Mouse (Mus musculus): ENCODE measurements around the gene Vmn2r110. TPM values are rescaled to one million over a fixed set of nuclear protein-coding genes. Genes with fewer than 3 reads are reported as not detected.

Gene Vmn2r110
- not detected for polyA plus RNA-seq (2014; fragmentation: Illumina TruSeq; extraction: RNeasy Lipid Tissue Mini Kit (QIAGEN cat#74804); ENCODE audit: low read depth, low replicate concordance)

DNA sequence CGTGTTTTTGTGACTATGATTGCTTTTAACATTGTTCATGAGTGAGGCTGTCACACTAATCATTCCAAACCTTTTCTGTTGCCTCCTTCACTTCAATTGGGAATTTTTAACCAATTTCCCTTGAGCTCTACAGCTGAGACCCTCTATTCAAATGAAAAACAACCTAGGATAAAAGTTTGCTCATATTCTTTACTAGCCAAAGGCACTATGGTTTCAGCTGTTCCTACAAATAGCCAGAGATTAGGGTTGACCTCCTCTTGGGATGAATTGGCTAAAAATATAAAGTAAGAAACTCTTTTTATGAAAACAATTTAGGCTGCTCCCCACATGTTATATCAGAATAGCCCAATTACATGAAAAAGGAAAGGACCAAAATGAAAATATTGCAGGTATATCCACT is at the start of gene Vmn2r110:
Vmn2r110 (minus strand) TSS at position 101 of the 400 bp plus-strand sequence.

DNA sequence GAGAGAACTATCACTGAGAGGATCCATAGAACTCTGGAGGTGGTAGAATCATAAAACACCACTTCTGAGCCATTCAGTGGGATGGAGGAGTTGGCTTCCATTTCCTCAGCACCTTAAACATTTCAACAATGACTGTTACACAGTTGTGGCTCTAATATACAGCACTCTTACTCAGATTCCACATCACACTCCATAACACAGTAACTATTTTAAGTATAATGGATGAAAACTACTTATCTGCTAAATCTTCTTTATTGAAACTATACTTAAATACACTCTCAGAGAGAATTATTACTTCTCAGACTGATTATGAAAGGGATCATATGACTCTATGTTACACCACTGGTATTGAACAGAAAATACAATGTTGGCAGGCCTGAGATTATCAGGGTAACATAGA is 28.6 kb upstream of the Vmn2r110 start, which contains the start of gene Fpr-rs3:
Fpr-rs3 (minus strand) TSS at position 101 of the 400 bp plus-strand sequence.

DNA sequence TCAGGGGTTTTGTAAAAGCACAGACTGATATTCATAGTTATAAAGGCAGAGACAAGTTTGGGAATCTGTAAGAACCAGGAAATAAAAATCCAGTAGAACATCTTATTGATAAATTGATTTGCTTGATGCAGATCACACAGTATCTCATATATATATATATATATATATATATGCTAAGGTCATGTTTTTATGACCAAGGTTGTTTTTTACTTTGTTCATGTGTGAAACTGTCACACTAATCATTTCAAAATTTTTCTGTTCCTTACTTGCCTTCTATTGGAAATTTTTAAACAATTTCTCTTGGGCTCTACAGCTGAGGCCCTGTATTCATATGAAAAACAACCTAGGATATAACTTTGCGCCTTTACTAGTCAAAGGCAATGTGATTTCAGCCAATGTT is 31.6 kb downstream of the Vmn2r110 start, which contains the start of gene Vmn2r109:
Vmn2r109 (minus strand) TSS at position 101 of the 400 bp plus-strand sequence.

Other genes with a start within 250 kb of the Vmn2r110 start
- gene Vmn1r224, start 182.3 kb downstream of the Vmn2r110 start, polyA plus RNA-seq (2014; fragmentation: Illumina TruSeq; extraction: RNeasy Lipid Tissue Mini Kit (QIAGEN cat#74804); ENCODE audit: low read depth, low replicate concordance): not detected
- not detected for gene Vmn2r108, start 115.1 kb downstream of the Vmn2r110 start, polyA plus RNA-seq (2014; fragmentation: Illumina TruSeq; extraction: RNeasy Lipid Tissue Mini Kit (QIAGEN cat#74804); ENCODE audit: low read depth, low replicate concordance)
- not detected for gene Vmn1r225, start 98.3 kb downstream of the Vmn2r110 start, polyA plus RNA-seq (2014; fragmentation: Illumina TruSeq; extraction: RNeasy Lipid Tissue Mini Kit (QIAGEN cat#74804); ENCODE audit: low read depth, low replicate concordance)
- gene Vmn2r109, start 31.7 kb downstream of the Vmn2r110 start, polyA plus RNA-seq (2014; fragmentation: Illumina TruSeq; extraction: RNeasy Lipid Tissue Mini Kit (QIAGEN cat#74804); ENCODE audit: low read depth, low replicate concordance): not detected
- not detected for gene Fpr-rs3, start 28.5 kb upstream of the Vmn2r110 start, polyA plus RNA-seq (2014; fragmentation: Illumina TruSeq; extraction: RNeasy Lipid Tissue Mini Kit (QIAGEN cat#74804); ENCODE audit: low read depth, low replicate concordance)
- not detected for gene Vmn1r226, start 86.4 kb upstream of the Vmn2r110 start, polyA plus RNA-seq (2014; fragmentation: Illumina TruSeq; extraction: RNeasy Lipid Tissue Mini Kit (QIAGEN cat#74804); ENCODE audit: low read depth, low replicate concordance)
- not detected for gene Vmn1r227, start 133.4 kb upstream of the Vmn2r110 start, polyA plus RNA-seq (2014; fragmentation: Illumina TruSeq; extraction: RNeasy Lipid Tissue Mini Kit (QIAGEN cat#74804); ENCODE audit: low read depth, low replicate concordance)
- not detected for gene Vmn1r228, start 189.7 kb upstream of the Vmn2r110 start, polyA plus RNA-seq (2014; fragmentation: Illumina TruSeq; extraction: RNeasy Lipid Tissue Mini Kit (QIAGEN cat#74804); ENCODE audit: low read depth, low replicate concordance)
- gene Vmn1r229, start 215.1 kb upstream of the Vmn2r110 start, polyA plus RNA-seq (2014; fragmentation: Illumina TruSeq; extraction: RNeasy Lipid Tissue Mini Kit (QIAGEN cat#74804); ENCODE audit: low read depth, low replicate concordance): not detected
- gene Vmn1r230, start 244.0 kb upstream of the Vmn2r110 start, polyA plus RNA-seq (2014; fragmentation: Illumina TruSeq; extraction: RNeasy Lipid Tissue Mini Kit (QIAGEN cat#74804); ENCODE audit: low read depth, low replicate concordance): not detected